Mouse (Mus musculus): ENCODE measurements around the gene Btbd6. TPM values are rescaled to one million over a fixed set of nuclear protein-coding genes. Genes with fewer than 3 reads are reported as not detected.
A peak's percentile ranks its signal among the peaks of the same experiment; 100 is the strongest.

Btbd6 gene
- polyA plus RNA-seq, 1 experiment from 2014 or later, result 21.8 TPM

DNA sequence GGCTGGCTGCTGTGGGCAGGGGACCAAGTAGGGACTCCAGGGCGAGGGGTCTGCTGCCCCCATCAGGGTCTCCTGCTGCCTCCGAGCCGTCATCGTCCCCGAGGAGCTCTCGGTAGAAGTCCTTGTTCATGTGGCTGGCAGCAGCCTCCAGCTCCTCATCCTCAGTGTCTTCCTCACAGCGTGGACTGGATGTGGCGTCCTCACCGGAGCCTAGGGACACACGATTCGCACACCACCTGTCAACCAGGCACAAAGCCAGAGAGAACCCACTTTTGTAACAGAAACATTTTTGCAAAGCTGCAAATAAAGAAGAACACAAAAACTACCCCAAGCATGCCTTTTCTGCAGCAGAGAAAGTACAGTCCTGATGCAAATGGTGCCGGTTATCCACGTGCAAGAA, 10.5 kb upstream of the Btbd6 start:
- Histone ChIP-seq H3K9me3 (ENCODE audit: control insufficient read depth, low read length) (no peaks in the 10 kb centered on the region), H3K4me1 (ENCODE audit: control insufficient read depth, insufficient read depth, low read length) (no peaks in the 10 kb centered on the region), H3K9ac (ENCODE audit: low read length) (no peak overlapping the region), H3K27me3 (ENCODE audit: control insufficient read depth, insufficient read depth, low read length) (no peaks in the 10 kb centered on the region), H3K27ac (ENCODE audit: low read depth, low read length) (no peak overlapping the region), H3K4me2 (ENCODE audit: low read depth) (no peak overlapping the region), H3K36me3 (ENCODE audit: control insufficient read depth, insufficient read depth, low read length) (peaks cover 66% of the 10 kb centered on the region), H3K4me3 (ENCODE audit: low read depth, low read length) (no peak overlapping the region)
- DNase-seq (ENCODE audit: low spot score) (no peak), ATAC-seq (ENCODE audit: insufficient read depth, low FRiP score, low TSS enrichment) (no peak)
- 93% methylated on average over 13 of the region's 13 CpGs for WGBS

DNA sequence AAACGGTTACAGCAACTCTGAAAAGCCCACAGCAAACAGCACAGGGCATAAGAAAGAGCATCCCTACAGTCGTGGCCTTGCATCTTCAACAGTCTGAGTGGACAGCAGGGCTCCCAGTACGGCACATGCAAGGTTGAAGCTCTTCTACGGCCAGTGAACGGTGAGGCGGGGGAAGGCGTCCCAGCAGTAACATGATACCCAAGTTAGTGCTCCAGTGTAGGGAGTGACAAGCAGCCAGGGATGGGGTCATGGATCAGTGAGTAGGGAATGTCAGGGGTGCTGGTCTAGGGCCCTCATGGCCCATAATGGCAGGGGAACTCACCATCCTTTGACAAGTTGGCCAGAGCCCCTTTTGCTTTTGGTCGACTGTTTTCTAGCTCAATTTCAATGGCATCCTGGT, 7.3 kb upstream of the Btbd6 start:
- peaks cover 45% of the 10 kb centered on the region for H3K36me3 ChIP-seq (ENCODE audit: control insufficient read depth, insufficient read depth, low read length)
- WGBS, result 68% methylated on average over 8 of the region's 8 CpGs
- H3K4me2 ChIP-seq (ENCODE audit: low read depth), result no peak overlapping the region

DNA sequence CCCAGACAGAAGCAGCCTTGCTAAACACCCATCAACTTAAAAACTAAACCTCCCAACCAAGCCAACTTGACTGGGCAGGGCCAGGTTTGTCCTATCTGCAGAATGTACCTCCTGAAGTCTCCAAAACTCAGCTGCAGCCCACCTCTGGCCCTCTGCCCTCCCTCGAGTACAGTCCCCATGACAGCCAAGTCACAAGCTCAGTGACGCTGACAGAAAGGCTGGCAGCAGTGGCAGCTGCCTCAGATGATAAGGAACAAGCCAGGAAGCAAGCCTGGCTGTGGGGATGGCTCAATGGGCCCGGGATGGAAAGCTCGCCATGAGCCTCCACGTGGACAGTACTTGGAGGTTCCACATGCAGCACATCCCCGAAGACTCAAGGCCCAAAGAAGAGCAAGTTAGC, 6.7 kb upstream of the Btbd6 start:
- no peak for ATAC-seq (ENCODE audit: insufficient read depth, low FRiP score, low TSS enrichment)
- Histone ChIP-seq H3K9ac (ENCODE audit: low read length) (no peak overlapping the region), H3K27me3 (ENCODE audit: control insufficient read depth, insufficient read depth, low read length) (no peaks in the 10 kb centered on the region), H3K36me3 (ENCODE audit: control insufficient read depth, insufficient read depth, low read length) (peaks cover 42% of the 10 kb centered on the region), H3K4me2 (ENCODE audit: low read depth) (no peak overlapping the region), H3K4me3 (ENCODE audit: low read depth, low read length) (no peak overlapping the region), H3K9me3 (ENCODE audit: control insufficient read depth, low read length) (no peaks in the 10 kb centered on the region), H3K4me1 (ENCODE audit: control insufficient read depth, insufficient read depth, low read length) (no peaks in the 10 kb centered on the region), H3K27ac (ENCODE audit: low read depth, low read length) (no peak overlapping the region)
- WGBS, result 93% methylated on average over 6 of the region's 6 CpGs
- DNase-seq (ENCODE audit: low spot score), result no peak

More for the DNA sequence above, 7.3 kb upstream of the Btbd6 start:
- no peaks in the 10 kb centered on the region for H3K27me3 ChIP-seq (ENCODE audit: control insufficient read depth, insufficient read depth, low read length)
- H3K27ac ChIP-seq (ENCODE audit: low read depth, low read length), result no peak overlapping the region
- no peak for ATAC-seq (ENCODE audit: insufficient read depth, low FRiP score, low TSS enrichment)
- no peak overlapping the region for H3K4me3 ChIP-seq (ENCODE audit: low read depth, low read length)
- H3K4me1 ChIP-seq (ENCODE audit: control insufficient read depth, insufficient read depth, low read length), result no peaks in the 10 kb centered on the region
- DNase-seq (ENCODE audit: low spot score), result no peak
- no peaks in the 10 kb centered on the region for H3K9me3 ChIP-seq (ENCODE audit: control insufficient read depth, low read length)
- H3K9ac ChIP-seq (ENCODE audit: low read length), result no peak overlapping the region

DNA sequence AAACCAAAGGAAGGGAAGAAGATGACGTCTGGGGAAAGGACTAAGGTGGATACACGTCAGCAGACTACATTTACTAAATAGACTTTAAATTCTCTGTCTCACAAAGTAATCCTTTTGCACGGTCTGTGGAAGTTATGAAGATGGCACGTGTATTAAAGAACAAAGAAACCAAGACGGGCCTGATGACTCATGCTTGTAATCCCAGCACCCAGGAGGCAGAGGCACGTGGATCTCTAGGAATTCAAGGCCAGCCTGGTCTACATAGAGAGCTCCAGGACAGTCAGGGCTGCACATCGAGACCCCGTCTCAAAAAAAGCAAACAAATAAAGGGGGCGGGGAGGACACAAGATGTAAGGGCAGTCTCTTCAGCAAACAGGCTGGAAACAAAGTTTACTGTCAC, 1.5 kb upstream of the Btbd6 start:
- ATAC-seq (ENCODE audit: insufficient read depth, low FRiP score, low TSS enrichment) (no peak), DNase-seq (ENCODE audit: low spot score) (no peak)
- H3K27ac ChIP-seq (ENCODE audit: low read depth, low read length), result no peak overlapping the region
- H3K4me3 ChIP-seq (ENCODE audit: low read depth, low read length), result no peak overlapping the region
- no peaks in the 10 kb centered on the region for H3K27me3 ChIP-seq (ENCODE audit: control insufficient read depth, insufficient read depth, low read length)
- no peak overlapping the region for H3K9ac ChIP-seq (ENCODE audit: low read length)
- H3K4me1 ChIP-seq (ENCODE audit: control insufficient read depth, insufficient read depth, low read length), result peaks cover 5% of the 10 kb centered on the region
- H3K4me2 ChIP-seq (ENCODE audit: low read depth), result no peak overlapping the region
- no peaks in the 10 kb centered on the region for H3K9me3 ChIP-seq (ENCODE audit: control insufficient read depth, low read length)
- WGBS, result 90% methylated on average over 9 of the region's 9 CpGs
- H3K36me3 ChIP-seq (ENCODE audit: control insufficient read depth, insufficient read depth, low read length), result peaks cover 14% of the 10 kb centered on the region; the same call in 1 of the 2 replicates

DNA sequence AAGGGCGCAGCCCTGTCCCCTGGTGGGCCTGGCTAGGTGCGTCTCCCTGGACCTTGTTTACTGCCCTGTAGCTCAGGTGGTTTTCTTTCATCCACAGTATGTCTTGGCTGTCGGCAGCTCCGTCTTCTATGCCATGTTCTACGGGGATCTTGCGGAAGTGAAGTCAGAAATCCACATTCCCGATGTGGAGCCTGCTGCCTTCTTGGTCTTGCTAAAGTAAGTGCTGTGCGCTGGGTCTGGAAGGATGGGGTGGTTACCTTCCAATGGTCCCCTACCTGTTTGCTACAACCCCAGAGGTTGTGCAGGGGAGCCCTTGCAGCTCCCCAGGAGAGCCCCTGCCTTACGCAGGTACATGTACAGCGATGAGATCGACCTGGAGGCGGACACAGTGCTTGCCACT, 874 bp downstream of the Btbd6 start:
- ATAC-seq (ENCODE audit: insufficient read depth, low FRiP score, low TSS enrichment), result no peak
- Histone ChIP-seq H3K9ac (ENCODE audit: low read length) (peak overlapping the region; percentile 86), H3K36me3 (ENCODE audit: control insufficient read depth, insufficient read depth, low read length) (peaks cover 9% of the 10 kb centered on the region), H3K27ac (ENCODE audit: low read depth, low read length) (peak overlapping the region; percentile 57), H3K27me3 (ENCODE audit: control insufficient read depth, insufficient read depth, low read length) (no peaks in the 10 kb centered on the region), H3K9me3 (ENCODE audit: control insufficient read depth, low read length) (no peaks in the 10 kb centered on the region), H3K4me2 (ENCODE audit: low read depth) (peak overlapping the region; percentile 88), H3K4me1 (ENCODE audit: control insufficient read depth, insufficient read depth, low read length) (peaks cover 5% of the 10 kb centered on the region), H3K4me3 (ENCODE audit: low read depth, low read length) (peak overlapping the region; percentile 70)
- no peak for DNase-seq (ENCODE audit: low spot score)
- 48% methylated on average over 12 of the region's 12 CpGs for WGBS

DNA sequence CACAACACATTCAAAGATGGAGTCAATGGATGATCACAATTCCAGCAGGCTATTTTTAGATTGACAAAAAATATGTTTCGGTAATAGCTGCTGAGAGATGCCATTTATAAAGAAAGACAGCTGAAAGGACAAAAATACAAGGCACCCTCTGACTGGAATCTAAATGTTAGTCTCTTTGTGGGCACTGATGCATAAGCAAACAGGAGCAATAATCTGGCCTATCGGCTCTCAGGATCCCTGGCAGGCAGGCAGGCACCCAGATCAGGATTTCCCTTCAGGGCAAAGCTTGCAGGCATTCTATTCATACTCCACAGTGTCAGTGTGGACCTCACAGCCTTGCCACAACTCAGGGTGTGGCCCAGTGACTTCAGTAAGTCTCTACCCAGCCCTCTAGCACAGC, 5.7 kb downstream of the Btbd6 start:
- DNase-seq (ENCODE audit: low spot score), result no peak
- H3K27ac ChIP-seq (ENCODE audit: low read depth, low read length), result no peak overlapping the region
- no peak overlapping the region for H3K4me2 ChIP-seq (ENCODE audit: low read depth)
- peaks cover 11% of the 10 kb centered on the region for H3K36me3 ChIP-seq (ENCODE audit: control insufficient read depth, insufficient read depth, low read length)
- H3K4me1 ChIP-seq (ENCODE audit: control insufficient read depth, insufficient read depth, low read length), result peaks cover 4% of the 10 kb centered on the region
- no peak overlapping the region for H3K4me3 ChIP-seq (ENCODE audit: low read depth, low read length)
- WGBS, result 83% methylated on average over 2 of the region's 2 CpGs
- H3K9me3 ChIP-seq (ENCODE audit: control insufficient read depth, low read length), result no peaks in the 10 kb centered on the region
- ATAC-seq (ENCODE audit: insufficient read depth, low FRiP score, low TSS enrichment), result no peak
- no peak overlapping the region for H3K9ac ChIP-seq (ENCODE audit: low read length)
- H3K27me3 ChIP-seq (ENCODE audit: control insufficient read depth, insufficient read depth, low read length), result no peaks in the 10 kb centered on the region

DNA sequence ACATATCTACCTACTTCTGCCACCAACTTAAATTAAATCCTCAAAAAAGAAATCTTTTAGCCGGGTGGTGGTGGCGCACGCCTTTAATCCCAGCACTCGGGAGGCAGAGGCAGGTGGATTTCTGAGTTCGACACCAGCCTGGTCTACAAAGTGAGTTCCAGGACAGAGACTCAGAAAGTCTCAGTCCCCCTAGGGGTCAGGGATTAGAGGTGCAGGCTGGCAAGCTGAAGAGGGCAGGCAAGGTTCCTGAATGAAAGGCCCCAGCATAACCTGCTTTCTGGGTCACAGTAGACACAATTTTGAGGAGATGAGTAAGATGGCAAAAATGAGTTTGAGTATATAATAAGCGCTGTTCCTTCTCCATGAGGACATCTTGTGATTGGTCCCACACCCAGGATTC, 9.1 kb downstream of the Btbd6 start:
- H3K4me3 ChIP-seq (ENCODE audit: low read depth, low read length), result no peak overlapping the region
- H3K4me1 ChIP-seq (ENCODE audit: control insufficient read depth, insufficient read depth, low read length), result no peaks in the 10 kb centered on the region
- no peak overlapping the region for H3K4me2 ChIP-seq (ENCODE audit: low read depth)
- no peaks in the 10 kb centered on the region for H3K9me3 ChIP-seq (ENCODE audit: control insufficient read depth, low read length)
- no peak for DNase-seq (ENCODE audit: low spot score)
- no peak for ATAC-seq (ENCODE audit: insufficient read depth, low FRiP score, low TSS enrichment)
- WGBS, result 93% methylated on average over 6 of the region's 6 CpGs
- peaks cover 5% of the 10 kb centered on the region for H3K36me3 ChIP-seq (ENCODE audit: control insufficient read depth, insufficient read depth, low read length)
- H3K9ac ChIP-seq (ENCODE audit: low read length), result no peak overlapping the region
- no peaks in the 10 kb centered on the region for H3K27me3 ChIP-seq (ENCODE audit: control insufficient read depth, insufficient read depth, low read length)
- no peak overlapping the region for H3K27ac ChIP-seq (ENCODE audit: low read depth, low read length)

DNA sequence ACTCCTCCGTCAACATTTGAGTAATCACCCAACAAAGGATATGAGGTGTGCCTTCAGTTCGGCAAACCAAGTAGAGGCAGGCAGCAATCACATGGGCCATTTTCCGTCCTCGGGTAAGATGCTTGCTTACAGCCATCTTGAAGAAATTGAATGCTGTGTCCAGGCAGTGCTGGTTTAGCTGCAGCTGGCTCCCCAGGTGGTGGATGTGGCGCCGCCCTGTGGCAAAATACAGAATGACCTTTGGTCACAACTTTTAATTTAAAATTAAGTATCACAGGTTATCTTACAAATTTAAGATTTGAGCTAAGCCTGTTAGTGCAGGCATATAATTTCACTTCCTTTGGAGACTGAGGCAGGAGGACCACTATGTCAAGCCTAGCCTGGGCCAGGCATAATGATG, 11.6 kb downstream of the Btbd6 start:
- Histone ChIP-seq H3K36me3 (ENCODE audit: control insufficient read depth, insufficient read depth, low read length) (peaks cover 4% of the 10 kb centered on the region; the same call in 1 of the 2 replicates), H3K9ac (ENCODE audit: low read length) (no peak overlapping the region), H3K4me2 (ENCODE audit: low read depth) (no peak overlapping the region), H3K4me1 (ENCODE audit: control insufficient read depth, insufficient read depth, low read length) (no peaks in the 10 kb centered on the region), H3K9me3 (ENCODE audit: control insufficient read depth, low read length) (no peaks in the 10 kb centered on the region), H3K27ac (ENCODE audit: low read depth, low read length) (no peak overlapping the region), H3K27me3 (ENCODE audit: control insufficient read depth, insufficient read depth, low read length) (no peaks in the 10 kb centered on the region), H3K4me3 (ENCODE audit: low read depth, low read length) (no peak overlapping the region)
- ATAC-seq (ENCODE audit: insufficient read depth, low FRiP score, low TSS enrichment) (no peak), DNase-seq (ENCODE audit: low spot score) (no peak)
- 79% methylated on average over 6 of the region's 6 CpGs for WGBS

DNA sequence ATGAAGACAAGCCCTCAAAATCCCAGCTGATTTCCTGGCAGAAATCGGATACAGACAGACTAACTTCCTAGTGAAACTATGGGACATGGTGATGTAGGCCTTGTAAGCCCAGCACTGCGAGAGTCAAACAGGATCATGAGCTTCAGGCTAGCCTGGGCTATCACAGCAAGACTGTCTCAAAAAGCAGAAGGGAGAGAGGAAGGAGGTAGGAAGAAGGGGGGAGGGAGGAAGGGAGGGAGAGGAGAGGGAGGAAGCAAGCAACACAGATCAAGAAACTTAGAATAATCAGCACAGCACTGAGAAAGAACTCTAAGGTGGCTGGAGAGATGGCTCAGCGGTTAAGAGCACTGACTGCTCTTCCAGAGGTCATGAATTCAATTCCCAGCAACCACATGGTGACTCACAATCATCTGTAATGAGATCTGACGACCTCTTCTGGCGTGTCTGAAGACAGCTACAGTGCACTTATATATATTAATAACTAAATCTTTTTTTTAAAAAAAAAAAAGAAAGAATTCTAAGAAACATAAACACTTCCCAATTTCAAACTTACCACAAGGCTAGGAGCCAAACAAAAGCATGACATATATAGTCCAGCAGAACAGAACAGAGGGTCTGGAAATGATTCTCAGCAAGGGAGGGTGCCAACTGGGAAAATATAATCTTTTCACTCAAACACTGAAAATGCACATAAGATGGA, 14.6 kb downstream of the Btbd6 start:
- H3K4me2 ChIP-seq (ENCODE audit: low read depth), result no peak overlapping the region
- no peaks in the 10 kb centered on the region for H3K27me3 ChIP-seq (ENCODE audit: control insufficient read depth, insufficient read depth, low read length)
- no peaks in the 10 kb centered on the region for H3K9me3 ChIP-seq (ENCODE audit: control insufficient read depth, low read length)
- DNase-seq (ENCODE audit: low spot score), result no peak
- ATAC-seq (ENCODE audit: insufficient read depth, low FRiP score, low TSS enrichment), result no peak
- H3K9ac ChIP-seq (ENCODE audit: low read length), result no peak overlapping the region
- H3K27ac ChIP-seq (ENCODE audit: low read depth, low read length), result no peak overlapping the region
- H3K36me3 ChIP-seq (ENCODE audit: control insufficient read depth, insufficient read depth, low read length), result no peaks in the 10 kb centered on the region; the same call in 1 of the 2 replicates
- no peak overlapping the region for H3K4me3 ChIP-seq (ENCODE audit: low read depth, low read length)
- H3K4me1 ChIP-seq (ENCODE audit: control insufficient read depth, insufficient read depth, low read length), result no peaks in the 10 kb centered on the region
- WGBS, result 88% methylated on average over 5 of the region's 5 CpGs
